Mouse (Mus musculus) liver, embryonic 14.5 days (tissue): ENCODE data around the gene Ube4b.

Source experiments
- CTCF ChIP-seq: IDR thresholded peaks from 2 replicates; pipeline ENCODE4 v1.5.1; 2016; ENCODE audit warnings: antibody characterized with exemption, low read depth, control low read depth
- EP300 ChIP-seq: IDR thresholded peaks from 2 replicates; pipeline ENCODE4 v1.6.1; 2016; ENCODE audit warnings: antibody characterized with exemption, low read depth

GRCm38 (mm10) chr4:149332726-149333125 lies 93.8 kb downstream of the Ube4b start:
- TF ChIP-seq EP300, result no peak
- TF ChIP-seq CTCF, result no peak
